Mouse (Mus musculus): ENCODE results near the gene Mitf.

GRCm38 (mm10) chr6:98064926-98065325 is 258.1 kb downstream of the Mitf start:
- TF ChIP-seq CTCF (IDR thresholded peaks at IDR 0.05; ENCODE audit: insufficient read depth, low read length) (no peak), POLR2A (IDR thresholded peaks at IDR 0.05; ENCODE audit: borderline replicate concordance, extremely low read depth, low read depth, low read length) (no peak)
